Mouse (Mus musculus) stomach, embryonic 15.5 days (tissue): Measurements from ENCODE around the gene Cdc42se2. TPM values are rescaled to one million over a fixed set of nuclear protein-coding genes. Genes with fewer than 3 reads are reported as not detected.

Experiments used
- ATAC-seq: fragments of 200-750 bp; cut with Nextera tagmentation; 2 replicates; pipeline ENCODE4 v1.8.0; 2017; ENCODE audit warnings: low read depth, moderate number of reproducible peaks, moderate TSS enrichment; ENCODE audit not compliant: insufficient read depth, low FRiP score
- H3K27ac ChIP-seq: fragments of 300-500 bp; sonication (generic); 2 replicates; pipeline ENCODE4 v1.5.1; 2015; ENCODE audit warnings: mild to moderate bottlenecking, inconsistent platforms
- H3K27me3 ChIP-seq: fragments of 300-500 bp; sonication (generic); replicated peaks from 2 replicates; pipeline ENCODE4 v1.6.1; 2015; ENCODE audit warnings: inconsistent platforms
- H3K36me3 ChIP-seq: fragments of 300-500 bp; sonication (generic); 2 replicates; pipeline ENCODE4 v1.6.1; 2015; ENCODE audit warnings: inconsistent platforms
- H3K4me1 ChIP-seq: fragments of 300-500 bp; sonication (generic); 2 replicates; pipeline ENCODE4 v1.6.1; 2015; ENCODE audit warnings: inconsistent platforms
- H3K4me2 ChIP-seq: fragments of 300-500 bp; sonication (generic); 2 replicates; pipeline ENCODE4 v1.6.1; 2015; ENCODE audit warnings: mild to moderate bottlenecking, inconsistent platforms
- H3K4me3 ChIP-seq: fragments of 300-500 bp; sonication (generic); replicated peaks from 2 replicates; pipeline ENCODE4 v1.5.1; 2015; ENCODE audit warnings: inconsistent platforms
- H3K9ac ChIP-seq: fragments of 300-500 bp; sonication (generic); 2 replicates; pipeline ENCODE4 v1.6.1; 2015; ENCODE audit warnings: inconsistent platforms
- H3K9me3 ChIP-seq: fragments of 300-500 bp; sonication (generic); 2 replicates; pipeline ENCODE4 v1.6.1; 2016; ENCODE audit warnings: inconsistent platforms
- WGBS: fragments of 180-500 bp; shearing (Covaris S2); methylation state at CpG from one replicate; pipeline ENCODE4 v1.1.7; 2015; 5-methylcytosine and 5-hydroxymethylcytosine counted together
- polyA plus RNA-seq: library from polyadenylated mRNA; unstranded; fragments of >200 nt; fragmentation: Nextera tagmentation; extraction: Ambion mirVana; gene quantifications from 2 replicates; pipeline ENCODE4 v1.2.1, GENCODE M21; 2015

Gene Cdc42se2
- polyA plus RNA-seq, 1 experiment from 2014 or later = 66.4 TPM

- Histone ChIP-seq H3K27me3 (no peaks in the 10 kb centered on the region), H3K4me3 (no peak overlapping the region), H3K4me2 (no peak overlapping the region), H3K4me1 (no peaks in the 10 kb centered on the region), H3K9me3 (no peaks in the 10 kb centered on the region), H3K27ac (no peak overlapping the region), H3K36me3 (peaks cover 10% of the 10 kb centered on the region; the same call in 1 of the 2 replicates), H3K9ac (no peak overlapping the region)
- 58% methylated on average over 4 of the region's 4 CpGs for WGBS
- no peak for ATAC-seq
Observed at GRCm38 (mm10) chr11:54695951-54696350, 91.5 kb downstream of the Cdc42se2 start.

- H3K9ac ChIP-seq = no peak overlapping the region
- H3K36me3 ChIP-seq = peaks cover 17% of the 10 kb centered on the region
- H3K4me1 ChIP-seq = no peaks in the 10 kb centered on the region
- no peak overlapping the region for H3K27ac ChIP-seq
- no peaks in the 10 kb centered on the region for H3K27me3 ChIP-seq
- no peak overlapping the region for H3K4me2 ChIP-seq
- 77% methylated on average over 8 of the region's 8 CpGs for WGBS
- H3K4me3 ChIP-seq = no peak overlapping the region
- ATAC-seq = no peak
- no peaks in the 10 kb centered on the region for H3K9me3 ChIP-seq
Observed at GRCm38 (mm10) chr11:54694291-54694690, 93.2 kb downstream of the Cdc42se2 start.

GRCm38 (mm10) chr11:54693696-54694095 is 93.8 kb downstream of the Cdc42se2 start:
- no peak overlapping the region for H3K27ac ChIP-seq
- H3K4me1 ChIP-seq = no peaks in the 10 kb centered on the region
- H3K4me3 ChIP-seq = no peak overlapping the region
- H3K36me3 ChIP-seq = peaks cover 17% of the 10 kb centered on the region
- no peaks in the 10 kb centered on the region for H3K27me3 ChIP-seq
- WGBS = 85% methylated on average over 6 of the region's 6 CpGs
- H3K4me2 ChIP-seq = no peak overlapping the region
- H3K9ac ChIP-seq = no peak overlapping the region
- no peak for ATAC-seq
- no peaks in the 10 kb centered on the region for H3K9me3 ChIP-seq

- Histone ChIP-seq H3K9me3 (no peaks in the 10 kb centered on the region), H3K4me3 (no peak overlapping the region), H3K9ac (no peak overlapping the region), H3K27ac (no peak overlapping the region), H3K4me1 (no peaks in the 10 kb centered on the region), H3K27me3 (no peaks in the 10 kb centered on the region), H3K36me3 (peaks cover 10% of the 10 kb centered on the region), H3K4me2 (no peak overlapping the region)
- no peak for ATAC-seq
- WGBS = 82% methylated on average over 4 of the region's 4 CpGs
Observed at GRCm38 (mm10) chr11:54691179-54691578, 96.3 kb downstream of the Cdc42se2 start.

- Histone ChIP-seq H3K36me3 (peaks cover 16% of the 10 kb centered on the region), H3K9ac (no peak overlapping the region), H3K4me1 (no peaks in the 10 kb centered on the region), H3K27ac (no peak overlapping the region), H3K27me3 (no peaks in the 10 kb centered on the region), H3K4me3 (no peak overlapping the region), H3K4me2 (no peak overlapping the region), H3K9me3 (no peaks in the 10 kb centered on the region)
- ATAC-seq = no peak
- 81% methylated on average over 4 of the region's 4 CpGs for WGBS
Observed at GRCm38 (mm10) chr11:54690171-54690570, 97.3 kb downstream of the Cdc42se2 start.

GRCm38 (mm10) chr11:54684831-54685230 is 102.6 kb downstream of the Cdc42se2 start:
- no peak overlapping the region for H3K4me2 ChIP-seq
- H3K9me3 ChIP-seq = no peaks in the 10 kb centered on the region
- H3K27me3 ChIP-seq = no peaks in the 10 kb centered on the region
- no peaks in the 10 kb centered on the region for H3K4me1 ChIP-seq
- no peak for ATAC-seq
- peaks cover 15% of the 10 kb centered on the region for H3K36me3 ChIP-seq
- no peak overlapping the region for H3K9ac ChIP-seq
- no peak overlapping the region for H3K4me3 ChIP-seq
- no peak overlapping the region for H3K27ac ChIP-seq
- 81% methylated on average over 2 of the region's 2 CpGs for WGBS

GRCm38 (mm10) chr11:54679141-54679540 is 108.3 kb downstream of the Cdc42se2 start:
- no peak overlapping the region for H3K4me3 ChIP-seq
- no peak overlapping the region for H3K27ac ChIP-seq
- no peak overlapping the region for H3K9ac ChIP-seq
- no peaks in the 10 kb centered on the region for H3K4me1 ChIP-seq
- 92% methylated on average over 2 of the region's 2 CpGs for WGBS
- H3K36me3 ChIP-seq = peaks cover 15% of the 10 kb centered on the region
- no peaks in the 10 kb centered on the region for H3K27me3 ChIP-seq
- no peak overlapping the region for H3K4me2 ChIP-seq
- ATAC-seq = no peak
- no peaks in the 10 kb centered on the region for H3K9me3 ChIP-seq

- no peak for ATAC-seq
- H3K4me1 ChIP-seq = no peaks in the 10 kb centered on the region
Observed at GRCm38 (mm10) chr11:54675792-54676489, 111.5 kb downstream of the Cdc42se2 start.

GRCm38 (mm10) chr11:54673575-54674298 is 113.7 kb downstream of the Cdc42se2 start:
- Histone ChIP-seq H3K4me2 (no peak overlapping the region), H3K4me1 (no peaks in the 10 kb centered on the region), H3K36me3 (no peaks in the 10 kb centered on the region), H3K27ac (no peak overlapping the region), H3K4me3 (no peak overlapping the region), H3K9ac (no peak overlapping the region), H3K9me3 (no peaks in the 10 kb centered on the region), H3K27me3 (no peaks in the 10 kb centered on the region)
- peak; percentile 81 for ATAC-seq
- WGBS = 61% methylated on average over 8 of the region's 8 CpGs

More at GRCm38 (mm10) chr11:54675792-54676489, 111.5 kb downstream of the Cdc42se2 start:
- Histone ChIP-seq H3K27ac (no peak overlapping the region), H3K4me2 (no peak overlapping the region), H3K9me3 (no peaks in the 10 kb centered on the region), H3K27me3 (no peaks in the 10 kb centered on the region), H3K36me3 (peaks cover 12% of the 10 kb centered on the region), H3K4me3 (no peak overlapping the region), H3K9ac (no peak overlapping the region)
- 93% methylated on average over 2 of the region's 2 CpGs for WGBS

Other genes with a start within 250 kb of the Cdc42se2 start
- 7.5 and 11.6 TPM in 2 replicates for gene Lyrm7, start 73.2 kb upstream of the Cdc42se2 start, polyA plus RNA-seq
- 602 and 675 TPM in 2 replicates for gene Hint1, start 78.7 kb upstream of the Cdc42se2 start, polyA plus RNA-seq
- gene Gpx3, start 114.8 kb upstream of the Cdc42se2 start, polyA plus RNA-seq = 164 and 171 TPM in 2 replicates
- 20.0 and 20.5 TPM in 2 replicates for gene Tnip1, start 175.2 kb upstream of the Cdc42se2 start, polyA plus RNA-seq
- 307 and 346 TPM in 2 replicates for gene Anxa6, start 245.8 kb upstream of the Cdc42se2 start, polyA plus RNA-seq